Mouse (Mus musculus) neural tube, embryonic 10.5 days (tissue): Measurements from ENCODE around the gene Cenpb.

Experiments
- DNase-seq: peaks from one replicate; pipeline ENCODE4 v3.0.0-alpha.2; 2017; ENCODE audit warnings: low spot score; ENCODE audit errors: extremely low spot score

Cenpb gene

GRCm38 (mm10) chr2:131139287-131139686, 40.6 kb downstream of the Cenpb start:
- DNase-seq, result no peak

GRCm38 (mm10) chr2:131138760-131139159, 41.1 kb downstream of the Cenpb start:
- DNase-seq, result no peak

GRCm38 (mm10) chr2:131138296-131138695, 41.6 kb downstream of the Cenpb start:
- no peak for DNase-seq

GRCm38 (mm10) chr2:131135521-131136139, 44.2 kb downstream of the Cenpb start:
- no peak for DNase-seq

- no peak for DNase-seq
These were observed 45.0 kb downstream of the Cenpb start for GRCm38 (mm10) chr2:131134826-131135400.

DNA sequence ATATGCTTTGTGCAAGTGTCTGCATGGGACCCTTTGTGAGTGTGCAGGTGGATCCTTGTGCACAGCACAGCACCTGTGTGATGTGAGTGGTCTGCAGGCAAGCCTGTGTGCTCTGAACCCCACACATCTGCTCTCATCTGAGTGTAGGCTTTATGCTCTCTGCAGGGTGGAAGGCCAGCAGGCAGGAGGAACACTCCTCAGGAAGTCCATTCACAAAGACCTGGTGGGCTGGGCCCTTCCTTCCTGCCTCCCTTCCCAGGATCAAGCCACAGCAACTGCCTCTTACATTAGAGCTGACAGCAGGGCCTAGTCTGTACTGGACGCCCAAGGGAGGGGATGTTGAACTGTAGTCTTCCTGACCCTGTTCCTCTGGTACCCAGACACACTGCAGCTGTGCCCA, 45.5 kb downstream of the Cenpb start:
- DNase-seq, result no peak

DNA sequence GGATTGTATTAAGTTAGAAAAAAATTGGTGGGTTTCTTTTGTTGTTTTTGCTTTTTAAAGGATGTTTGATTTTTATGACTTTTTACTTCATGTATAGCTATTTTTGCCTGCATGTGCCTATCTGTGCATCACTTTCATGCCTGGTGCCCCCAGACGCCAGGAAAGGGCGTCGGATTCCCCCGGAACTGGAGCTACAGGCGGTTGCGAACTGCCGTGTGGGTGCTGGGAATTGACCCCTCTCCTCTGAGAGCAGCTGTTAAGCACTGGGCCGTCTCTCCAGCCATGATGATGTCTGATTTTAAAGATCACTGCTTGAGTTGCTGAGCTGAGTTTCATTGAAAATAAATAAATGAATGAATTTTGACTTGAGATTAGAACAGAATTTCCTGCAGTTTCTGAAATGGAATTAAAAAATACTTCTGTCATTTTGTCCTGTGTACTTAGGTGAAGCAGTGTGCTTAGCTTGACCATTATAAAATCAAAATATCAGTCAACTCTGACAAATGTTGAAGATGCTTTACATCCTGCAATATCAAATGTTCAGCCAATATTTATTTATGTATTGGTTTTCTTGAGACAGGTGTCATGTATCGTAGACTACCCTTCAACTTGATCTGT, 46.8 kb downstream of the Cenpb start, which contains the start of gene Gm11037:
TSS of gene Gm11037 (plus strand) at position 568 of the 618 bp plus-strand sequence.
- no peak for DNase-seq

DNA sequence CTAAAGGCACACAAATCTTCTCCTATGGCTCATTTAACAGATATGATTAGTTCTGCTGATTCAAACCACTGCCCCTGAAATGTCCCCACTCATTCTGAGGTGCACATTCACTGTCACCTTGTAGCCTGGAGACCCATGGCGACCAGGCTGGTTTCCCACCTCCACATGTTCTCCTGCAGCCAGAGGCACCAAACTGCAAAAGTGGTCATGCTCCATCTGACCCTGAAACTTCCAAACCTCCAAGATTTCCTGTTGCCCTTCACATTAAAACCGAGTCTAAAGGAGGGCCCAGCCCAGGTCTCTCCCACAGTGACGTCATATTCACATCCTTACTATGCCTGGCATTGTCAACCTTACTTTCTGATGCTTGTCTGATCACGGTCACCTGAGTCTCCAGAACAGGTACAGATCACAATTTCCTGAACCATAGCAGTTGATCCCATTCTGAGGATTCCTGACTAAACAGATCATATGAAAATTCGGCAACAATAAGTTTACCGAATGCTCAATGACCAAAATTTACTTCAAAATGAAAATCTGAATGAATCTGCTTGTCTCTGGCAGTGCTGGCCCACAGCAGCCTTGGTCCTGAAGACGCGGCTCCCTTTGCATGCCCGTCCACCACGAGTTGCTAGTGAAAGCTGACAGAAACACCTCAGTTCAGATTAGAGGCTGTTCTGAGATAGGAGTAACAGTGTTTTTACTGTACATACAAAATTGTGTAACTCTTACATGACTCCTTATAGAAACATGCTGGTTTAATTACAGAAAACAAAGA, 47.6 kb downstream of the Cenpb start:
- DNase-seq, result no peak

GRCm38 (mm10) chr2:131130849-131131248, 49.0 kb downstream of the Cenpb start:
- DNase-seq, result no peak

DNA sequence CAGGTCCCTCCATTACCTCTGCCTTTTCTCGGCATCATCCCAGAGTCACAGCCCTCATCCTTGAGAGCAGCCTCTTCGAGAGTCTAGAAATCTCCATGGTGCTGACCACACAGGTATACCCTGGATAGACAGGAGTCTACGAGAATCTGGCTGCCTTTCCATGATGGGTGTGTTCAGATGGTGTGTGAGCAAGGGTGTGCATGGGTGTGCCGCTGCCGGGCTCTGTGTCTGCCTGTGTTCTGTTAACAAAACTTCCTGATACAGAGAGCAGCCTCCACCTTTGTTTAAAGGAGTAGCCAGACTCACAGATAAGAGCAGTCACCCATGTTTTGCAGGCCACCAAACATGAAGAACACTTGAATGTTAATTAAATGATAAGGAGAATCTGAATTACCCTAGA, 50.0 kb downstream of the Cenpb start:
- no peak for DNase-seq

DNA sequence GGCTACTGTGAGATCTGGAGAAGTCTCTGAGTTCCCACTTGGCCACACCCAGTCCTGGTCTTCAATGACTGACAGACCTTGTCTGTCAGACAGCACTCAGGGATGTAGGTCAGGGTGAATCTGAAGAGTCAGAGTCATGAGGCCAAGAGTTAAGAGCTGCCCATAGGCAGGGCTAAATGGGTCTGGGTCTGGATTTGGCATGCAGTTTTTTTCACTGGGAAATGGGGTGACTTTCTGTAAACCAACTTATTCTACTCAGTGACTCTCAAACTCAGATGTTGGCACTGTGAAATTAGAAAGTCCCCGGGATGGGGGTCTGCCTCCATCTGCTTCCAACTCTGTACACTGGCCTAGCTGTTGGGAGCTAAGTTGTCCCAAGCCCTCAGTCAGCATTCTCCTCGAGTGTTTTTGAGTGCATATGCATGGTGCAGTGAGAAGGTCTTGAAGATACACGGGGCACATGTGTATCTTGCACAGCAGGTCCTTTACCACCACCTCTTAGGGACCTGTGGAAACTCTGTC, 51.2 kb downstream of the Cenpb start:
- no peak for DNase-seq

GRCm38 (mm10) chr2:131128211-131128610, 51.7 kb downstream of the Cenpb start:
- peak; percentile 12 for DNase-seq

DNA sequence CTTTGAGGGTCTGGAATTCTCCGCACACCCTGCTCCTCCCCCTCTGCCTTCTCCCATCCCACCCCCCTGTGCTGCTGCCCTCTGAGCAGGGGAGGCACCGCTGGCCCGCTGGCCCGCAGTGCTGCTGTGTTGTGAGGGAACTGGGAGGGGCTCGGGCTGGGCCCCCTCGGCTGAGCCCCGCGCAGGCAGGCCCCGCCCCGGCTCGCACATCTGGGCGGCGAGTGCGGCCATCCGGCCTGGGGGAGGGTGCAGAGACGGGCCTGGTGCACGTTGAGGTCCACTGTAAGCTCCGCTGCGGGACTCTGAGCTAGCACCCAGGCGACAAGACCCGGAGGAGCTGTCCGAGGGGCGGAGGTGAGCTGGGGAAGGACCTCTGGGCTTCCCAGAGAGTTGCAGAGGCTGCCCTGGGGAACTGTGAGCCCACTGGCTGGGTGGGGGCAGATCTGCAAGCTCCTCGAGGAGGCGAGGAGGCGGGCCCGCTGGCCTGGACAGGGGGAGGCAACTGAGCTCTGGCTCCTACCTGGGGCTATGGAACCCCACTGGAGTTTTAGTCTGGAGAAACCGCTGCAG, 52.6 kb downstream of the Cenpb start, which contains the start of gene Hspa12b:
TSS of gene Hspa12b (plus strand) at position 120 of the 570 bp plus-strand sequence.
- peak; percentile 83 for DNase-seq

DNA sequence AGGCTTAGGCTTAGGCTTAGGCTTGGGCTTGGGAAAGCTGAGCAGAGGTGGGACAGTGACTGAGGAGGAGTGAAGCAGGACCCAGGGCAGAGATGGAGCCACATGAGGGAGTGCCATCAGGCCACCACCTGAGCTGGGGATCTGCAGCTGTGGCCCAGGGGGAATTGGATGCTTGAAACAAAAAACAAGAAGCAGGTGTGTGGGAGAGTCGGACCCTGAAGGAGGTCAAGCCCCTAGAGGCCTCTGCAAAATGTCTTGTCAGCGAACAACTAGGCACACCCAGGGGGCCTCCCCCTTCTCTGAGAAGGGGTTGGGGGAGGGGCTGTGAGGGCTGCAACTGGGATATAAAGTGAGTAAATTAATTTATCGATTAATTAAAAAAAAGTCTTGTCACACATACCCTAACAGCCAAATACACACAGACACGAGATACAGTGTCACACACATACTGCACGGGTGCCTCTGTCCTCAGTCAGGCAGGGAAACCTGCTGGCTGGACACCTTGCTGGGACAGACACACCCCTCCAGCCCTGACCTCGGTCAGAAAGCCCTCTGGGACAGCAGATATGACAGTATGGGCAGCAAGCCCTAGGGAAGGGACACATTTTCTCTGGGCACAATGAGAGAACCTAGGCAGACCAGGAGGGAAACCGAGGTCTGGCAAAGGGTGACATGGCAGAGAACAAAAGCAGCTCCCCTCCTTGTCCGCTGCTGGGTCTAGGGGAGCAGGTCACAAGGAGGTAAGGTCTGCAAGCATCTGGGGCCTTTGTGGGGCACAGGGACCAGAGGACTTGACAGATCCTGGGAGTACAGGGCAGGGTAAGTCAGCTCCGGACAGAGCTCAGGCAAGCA, 53.7 kb downstream of the Cenpb start:
- DNase-seq, result peak; percentile 13
